Mouse (Mus musculus): ENCODE results near the gene Idi1.
"Not testable (repeated sequence)": the region's sequence is repeated elsewhere in the genome, so short reads cannot be mapped to it uniquely, and the experiment has no call there.

Idi1 gene

DNA sequence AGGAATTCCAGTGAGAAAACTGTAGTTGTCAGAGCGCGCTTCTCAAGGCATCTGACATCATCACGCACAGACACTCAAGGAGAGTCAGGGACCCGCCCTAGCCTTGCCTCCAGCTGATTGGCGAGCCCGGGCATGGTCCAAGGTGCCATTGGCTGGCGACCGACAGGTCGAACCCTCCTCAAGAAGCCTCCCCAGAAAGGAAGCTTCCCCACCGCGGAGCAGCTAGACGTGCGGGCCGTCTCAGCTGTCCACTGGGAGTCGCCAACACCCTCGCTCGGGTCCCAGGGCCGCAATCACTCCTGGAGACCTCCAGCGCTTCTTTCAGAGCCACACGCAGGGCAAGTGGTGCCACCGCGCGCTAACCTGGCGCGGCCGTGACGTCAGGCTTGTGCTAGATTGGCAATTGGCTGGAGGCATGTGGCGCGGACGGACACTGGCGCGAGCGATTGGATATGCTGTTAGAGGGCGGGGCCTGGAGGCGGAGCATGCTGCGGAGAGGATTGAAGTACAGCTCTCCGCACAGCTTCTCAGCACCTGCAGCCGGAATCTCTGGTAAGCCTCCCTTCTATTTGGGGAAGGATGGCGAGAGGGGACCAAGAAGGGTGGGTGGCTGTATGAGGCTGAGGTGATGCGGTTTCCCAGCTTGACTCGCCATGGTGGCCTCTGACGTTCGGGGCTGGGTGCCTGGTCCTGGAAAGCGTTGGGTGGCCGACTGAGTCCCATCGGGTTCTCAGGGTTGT is at the start of gene Idi1:
Gene Idi1, plus strand, starts transcription at position 57 of the 740 bp plus-strand sequence.
- DNase-seq (ENCODE audit: low spot score): peak; percentile 93

DNA sequence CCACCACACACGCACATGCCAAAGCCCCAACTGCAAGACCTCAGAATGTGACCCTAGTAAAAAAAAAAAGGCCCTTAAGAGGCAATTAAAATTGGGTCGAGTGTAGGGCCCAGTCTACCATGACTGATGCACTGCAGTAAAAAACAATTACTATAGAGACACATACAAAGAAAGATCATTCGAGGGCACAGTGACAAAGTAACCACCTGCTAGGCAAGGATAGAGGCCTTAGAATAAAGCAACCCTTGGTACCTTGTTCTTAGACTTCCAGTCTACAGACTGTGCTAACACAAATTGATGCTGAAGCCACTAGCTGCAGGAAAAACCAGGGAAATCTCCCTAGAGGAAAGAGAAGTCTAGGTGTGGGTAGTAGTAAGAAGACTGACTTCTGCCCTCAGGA is 46.9 kb upstream of the Idi1 start:
- no peak for DNase-seq (ENCODE audit: low spot score)

DNA sequence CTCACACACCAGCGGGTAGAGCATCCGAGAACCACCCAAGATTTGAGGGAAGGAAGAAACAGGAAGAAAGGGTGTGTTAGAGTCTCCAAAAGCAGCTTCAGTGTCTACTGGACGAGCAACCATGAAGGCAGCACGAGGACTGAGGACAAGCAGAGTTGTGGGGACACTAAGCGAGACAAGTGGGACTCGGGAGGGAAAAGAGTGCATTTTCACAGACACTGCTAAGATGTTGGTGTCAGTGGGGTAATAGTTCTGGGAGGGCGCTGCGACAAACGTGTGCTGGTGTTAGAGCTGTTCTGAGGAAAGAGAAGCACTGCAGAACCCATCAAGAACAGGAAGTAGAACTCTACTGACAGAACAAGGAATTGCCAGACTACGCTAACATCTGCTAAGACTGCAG is 46.2 kb upstream of the Idi1 start:
- DNase-seq (ENCODE audit: low spot score): no peak

DNA sequence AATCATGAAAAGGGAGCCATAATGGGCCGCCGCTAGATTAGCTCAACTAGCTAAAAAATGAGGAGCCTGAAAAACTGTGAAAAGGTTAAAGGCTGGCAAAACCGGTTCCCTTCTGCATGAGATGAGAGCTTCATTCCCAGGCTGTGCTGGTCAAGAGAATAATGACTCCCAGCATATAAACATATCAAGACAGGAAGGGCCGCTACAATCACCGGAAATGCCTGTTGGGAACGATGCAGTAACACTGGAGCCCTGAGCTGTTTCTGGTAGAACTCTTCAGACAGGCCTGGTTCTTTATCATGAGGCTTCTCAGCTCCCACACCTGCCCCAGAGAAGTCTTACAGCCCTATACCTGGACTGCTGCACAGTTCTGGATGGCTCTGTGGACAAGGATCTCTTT is 45.4 kb upstream of the Idi1 start:
- DNase-seq (ENCODE audit: low spot score): no peak

DNA sequence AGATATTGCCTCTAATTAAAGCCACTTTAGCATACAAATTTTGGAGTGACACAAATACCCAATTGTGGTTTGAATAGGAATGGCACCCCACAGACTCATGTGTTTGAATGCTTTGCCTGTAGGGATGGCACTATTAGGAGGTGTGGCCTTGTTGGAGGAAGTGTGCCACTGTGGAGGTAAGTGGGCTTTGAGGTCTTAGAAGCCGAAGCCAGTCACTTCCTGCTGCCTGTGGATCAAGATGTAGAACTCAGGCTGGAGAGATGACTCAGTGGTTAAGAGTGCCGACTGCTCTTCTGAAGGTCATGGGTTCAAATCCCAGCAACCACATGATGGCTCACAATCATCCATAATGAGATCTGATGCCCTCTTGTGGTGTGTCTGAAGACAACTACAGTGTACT is 44.4 kb upstream of the Idi1 start:
- DNase-seq (ENCODE audit: low spot score): no peak

DNA sequence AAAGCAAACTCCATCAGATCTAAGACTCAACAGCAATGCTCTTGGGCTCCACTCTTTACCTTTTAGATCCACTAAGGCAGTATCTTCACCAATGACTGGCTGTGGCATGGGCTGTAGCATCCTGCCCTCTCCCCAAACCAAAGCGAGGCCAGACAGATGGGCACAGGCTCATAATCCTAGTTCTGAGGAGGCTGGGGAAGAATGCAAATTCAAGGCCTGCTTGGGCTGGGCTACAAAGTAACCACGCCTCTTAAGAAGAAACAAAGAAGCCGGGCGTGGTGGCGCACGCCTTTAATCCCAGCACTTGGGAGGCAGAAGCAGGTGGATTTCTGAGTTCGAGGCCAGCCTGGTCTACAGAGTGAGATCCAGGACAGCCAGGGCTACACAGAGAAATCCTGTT is 43.5 kb upstream of the Idi1 start:
- not testable (repeated sequence) for DNase-seq (ENCODE audit: low spot score)

DNA sequence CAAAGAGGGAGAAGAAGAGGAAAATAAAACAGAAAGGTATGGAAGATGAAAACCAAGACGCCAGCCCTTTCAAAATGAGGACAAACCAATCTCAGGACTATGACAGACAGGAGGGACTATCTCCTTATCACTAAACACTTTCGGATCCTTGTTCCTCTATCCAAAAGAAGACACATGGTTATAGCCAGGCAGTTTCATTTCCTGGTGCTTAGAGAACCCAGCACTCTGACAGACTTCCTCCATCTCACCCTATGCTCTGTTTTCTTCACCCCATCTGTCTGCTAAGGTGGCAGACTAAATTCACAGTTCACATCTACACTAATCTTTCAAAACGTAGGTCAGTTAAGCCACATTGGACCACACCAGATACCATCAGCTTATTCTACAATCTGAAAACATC is 43.0 kb upstream of the Idi1 start:
- no peak for DNase-seq (ENCODE audit: low spot score)

DNA sequence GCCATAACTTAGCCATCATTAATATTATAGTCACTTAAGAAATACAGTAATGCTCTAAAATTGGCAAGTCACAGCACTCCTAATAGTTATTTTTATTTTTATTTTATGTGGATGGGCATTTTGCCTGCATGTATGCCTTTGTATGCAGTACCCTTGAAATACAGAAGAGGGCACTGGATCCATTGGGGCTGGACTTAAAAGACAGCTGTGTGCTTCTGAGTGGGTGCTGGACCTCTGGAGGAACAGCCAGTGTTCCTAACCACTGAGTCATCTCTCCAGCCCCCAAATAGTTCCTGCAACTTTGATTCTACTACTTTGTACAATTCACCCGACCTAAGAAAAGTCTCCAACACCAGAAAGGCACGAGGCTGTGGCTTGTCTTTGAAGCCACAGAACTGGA is 37.6 kb upstream of the Idi1 start:
- DNase-seq (ENCODE audit: low spot score): no peak

DNA sequence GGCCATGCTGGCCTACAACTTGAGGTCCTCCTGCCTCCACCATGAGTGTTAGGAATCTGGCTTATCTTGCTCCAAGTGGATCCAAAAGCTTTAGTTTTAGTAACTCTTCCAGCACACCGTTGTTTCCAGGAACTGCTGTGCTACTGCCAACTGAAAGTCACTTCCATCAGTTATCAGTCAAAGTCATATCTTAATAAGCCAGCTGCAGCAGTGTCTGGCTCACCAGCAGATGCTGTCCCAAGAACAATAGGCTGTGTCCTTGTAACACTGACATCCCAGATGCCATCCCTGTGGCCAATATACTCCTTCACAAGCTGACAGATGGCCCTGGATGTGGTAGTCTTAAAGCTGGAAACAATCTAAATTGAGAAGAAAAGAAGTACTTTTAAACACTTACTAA is 36.0 kb upstream of the Idi1 start:
- no peak for DNase-seq (ENCODE audit: low spot score)

DNA sequence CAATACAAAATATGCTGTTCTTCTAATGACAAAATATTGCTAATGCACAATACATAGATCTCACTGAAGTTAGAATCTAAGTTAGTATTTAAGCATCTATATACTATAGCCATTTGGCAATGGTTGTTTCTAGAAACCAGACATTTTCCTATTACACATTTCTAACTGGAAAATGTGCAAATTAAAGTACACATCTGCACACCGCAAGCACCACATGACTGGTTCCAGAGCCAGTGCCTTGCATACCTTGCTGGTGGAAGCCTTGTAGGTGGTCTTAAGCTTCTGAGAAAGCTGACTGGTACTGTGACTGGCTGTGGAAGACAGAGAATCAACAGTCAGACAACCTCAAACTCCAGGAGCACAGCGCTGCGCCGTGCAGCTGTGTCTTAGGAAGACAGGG is 31.9 kb upstream of the Idi1 start:
- DNase-seq (ENCODE audit: low spot score): no peak

DNA sequence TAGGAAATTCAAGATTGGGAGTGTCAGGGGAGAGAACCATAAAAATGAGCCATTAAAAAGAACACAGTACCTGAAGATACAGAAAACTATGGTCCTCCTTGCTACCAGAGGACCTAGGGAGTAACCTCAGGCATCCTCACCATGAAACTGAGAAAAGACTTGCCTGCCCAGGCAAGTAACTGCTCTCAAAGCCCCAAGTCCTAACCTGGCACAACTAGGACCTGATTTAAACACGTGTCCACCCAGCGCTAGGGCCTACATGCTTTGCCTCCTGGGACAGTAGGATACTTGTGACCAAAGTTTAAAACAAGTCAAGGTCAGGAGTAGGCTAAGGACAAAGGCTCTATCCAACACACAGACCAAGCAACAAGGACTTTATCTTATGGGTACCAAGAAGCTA is 30.5 kb upstream of the Idi1 start:
- DNase-seq (ENCODE audit: low spot score): no peak

DNA sequence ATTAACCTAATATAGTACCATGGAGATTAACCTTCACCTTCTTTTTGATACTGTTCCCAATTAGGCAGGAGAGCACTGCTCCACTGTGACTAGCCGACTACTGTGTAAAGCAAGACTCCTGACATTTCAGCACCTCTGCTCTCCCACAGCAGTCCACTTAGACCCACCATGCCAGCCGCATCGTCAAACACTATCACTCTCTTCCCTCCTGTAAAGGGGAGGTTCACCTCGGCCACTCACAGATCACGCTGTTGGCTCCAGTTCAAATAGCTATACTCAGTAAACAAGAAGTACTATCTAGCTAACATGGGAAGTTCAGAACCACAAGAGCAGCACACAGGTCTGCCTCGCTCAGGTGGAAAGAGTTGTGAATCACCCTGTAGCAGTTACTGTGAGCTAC is 26.8 kb upstream of the Idi1 start:
- no peak for DNase-seq (ENCODE audit: low spot score)

DNA sequence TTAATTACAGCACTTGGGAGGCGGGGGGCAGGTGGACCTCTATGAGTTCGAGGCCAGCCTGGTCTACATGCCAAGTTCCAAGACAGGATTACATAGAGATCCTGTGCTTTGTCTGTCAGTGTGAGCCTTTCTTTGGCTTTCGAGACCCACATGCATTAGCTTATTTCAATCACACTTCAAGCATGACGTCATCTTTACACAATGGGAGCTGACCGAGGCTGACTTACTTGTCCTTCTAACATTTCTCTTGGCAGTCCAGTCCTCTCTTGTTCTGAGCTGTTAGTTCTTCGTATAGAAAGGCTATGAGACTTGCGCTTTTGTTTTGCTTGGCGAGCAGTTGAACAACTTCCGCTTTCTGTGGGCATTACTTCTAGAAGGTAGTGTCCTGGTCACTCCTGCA is 24.4 kb upstream of the Idi1 start:
- no peak for DNase-seq (ENCODE audit: low spot score)

DNA sequence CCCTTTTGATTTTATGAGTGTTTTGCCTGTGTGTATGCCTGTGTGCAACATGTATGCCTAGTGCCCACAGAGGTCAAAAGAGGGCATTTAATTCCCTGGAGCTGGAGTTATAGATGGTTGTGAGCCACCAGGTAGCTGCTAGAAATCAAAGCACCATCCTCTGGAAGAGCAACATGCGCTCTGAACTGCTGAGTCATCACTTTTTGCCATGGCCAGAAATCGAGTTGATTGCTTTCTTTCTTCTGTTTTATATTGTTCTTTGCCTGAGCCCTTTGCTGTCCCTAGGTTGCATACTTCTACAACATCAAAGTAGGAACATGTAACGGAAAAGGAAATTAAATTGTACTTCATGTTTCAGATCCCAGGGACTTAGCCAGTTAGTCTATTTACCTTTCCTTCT is 20.3 kb upstream of the Idi1 start:
- no peak for DNase-seq (ENCODE audit: low spot score)

DNA sequence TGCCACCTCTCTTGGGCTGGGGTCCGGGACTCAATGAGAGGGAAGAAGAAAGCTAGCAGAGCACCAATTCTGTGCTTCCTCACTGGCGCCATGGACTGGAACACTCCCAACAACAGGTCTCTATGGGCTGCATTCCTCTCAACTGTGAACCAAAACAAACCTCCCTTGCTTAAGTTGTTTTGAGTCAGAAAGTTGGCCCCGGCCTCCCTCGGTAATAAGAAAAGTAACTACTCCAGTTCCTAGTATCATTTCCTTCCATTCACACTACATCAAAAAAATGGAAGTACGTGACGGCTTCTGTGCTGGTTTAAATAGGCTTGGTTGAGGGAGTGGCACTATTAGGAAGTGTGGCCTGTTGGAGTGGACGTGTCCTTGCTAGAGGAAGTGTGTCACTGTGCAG is 18.7 kb upstream of the Idi1 start:
- DNase-seq (ENCODE audit: low spot score): no peak

DNA sequence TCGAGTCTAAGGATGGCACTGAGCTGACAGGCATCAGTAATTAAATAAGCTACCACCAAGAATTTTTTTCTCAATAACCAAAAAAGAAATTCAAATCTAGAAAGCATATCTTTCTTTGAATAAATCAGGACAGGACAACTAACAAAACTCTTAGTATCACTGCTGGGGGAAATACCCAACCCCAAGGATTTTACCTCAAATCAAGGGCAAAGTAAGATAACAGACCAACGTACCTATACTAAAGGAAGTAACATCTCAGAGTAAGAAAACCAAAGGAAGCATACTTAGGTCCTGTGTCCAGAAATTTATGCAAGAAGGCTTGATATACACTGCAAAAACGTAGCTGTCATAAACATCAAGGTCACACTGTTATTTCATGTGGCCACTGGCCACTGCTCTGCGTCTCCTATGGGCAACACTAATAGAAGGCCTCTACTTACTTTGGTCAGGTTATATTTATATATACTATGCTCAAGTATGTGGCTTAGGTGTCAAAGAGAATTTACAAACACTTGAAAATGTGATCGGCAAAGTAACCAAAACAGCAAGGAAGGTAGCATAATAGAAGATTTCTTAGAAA is 15.6 kb upstream of the Idi1 start:
- DNase-seq (ENCODE audit: low spot score): no peak

DNA sequence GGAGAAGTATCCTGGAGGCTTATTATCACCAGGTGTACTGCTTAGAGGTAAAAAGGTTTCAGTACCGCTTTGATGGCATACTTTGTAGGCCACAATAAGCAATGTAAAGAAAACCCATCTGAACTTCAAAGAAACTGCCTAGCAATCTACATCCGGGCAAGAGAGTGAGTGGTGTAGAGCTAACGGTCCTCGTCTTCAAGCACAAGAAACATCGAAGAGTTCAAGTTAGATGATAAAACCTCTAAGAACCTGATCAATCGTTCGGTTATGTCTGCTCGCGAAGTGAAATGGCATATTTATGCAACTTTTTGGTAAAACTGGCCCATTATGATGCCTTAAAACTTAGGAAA is 15.2 kb upstream of the Idi1 start:
- DNase-seq (ENCODE audit: low spot score): no peak

DNA sequence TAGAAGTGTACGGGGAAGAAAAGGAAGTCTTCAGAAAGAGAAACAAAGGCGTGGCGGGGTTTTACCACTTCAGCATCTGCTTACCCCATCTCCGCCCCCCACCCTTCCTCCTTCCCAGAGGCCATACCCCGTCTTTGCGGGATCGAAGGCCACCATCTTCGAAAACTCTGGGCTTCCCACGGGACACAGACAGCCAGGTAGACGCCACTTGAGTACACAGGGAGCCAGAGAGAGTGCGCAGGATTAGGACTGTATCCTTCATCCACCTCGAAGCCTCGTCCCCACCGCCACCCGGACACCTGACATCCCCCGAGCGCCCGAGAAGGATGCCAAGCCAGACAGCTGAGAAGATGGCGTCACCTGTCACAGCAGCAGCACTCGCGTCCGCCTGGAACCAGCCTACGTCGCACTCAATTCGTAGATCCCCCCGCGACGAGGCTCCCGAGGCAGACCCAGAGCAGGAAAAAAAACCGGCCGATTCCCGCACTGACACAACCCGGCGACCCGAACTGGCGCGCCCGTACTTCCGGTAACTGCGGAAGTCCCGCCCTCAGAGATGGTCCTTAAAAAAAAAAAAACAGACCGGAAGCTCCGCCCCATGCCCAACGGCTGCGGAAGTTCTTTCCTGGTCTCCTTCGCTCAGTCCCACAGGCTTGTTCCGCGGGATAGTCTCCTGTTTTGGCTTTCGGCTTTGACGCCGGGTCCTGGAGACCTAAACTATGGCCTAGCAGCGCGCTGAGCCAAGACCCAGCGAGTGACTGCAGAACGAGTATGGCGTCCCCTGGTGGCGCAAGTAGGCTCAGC is 14.6 kb upstream of the Idi1 start:
- peak; percentile 83 for DNase-seq (ENCODE audit: low spot score)

DNA sequence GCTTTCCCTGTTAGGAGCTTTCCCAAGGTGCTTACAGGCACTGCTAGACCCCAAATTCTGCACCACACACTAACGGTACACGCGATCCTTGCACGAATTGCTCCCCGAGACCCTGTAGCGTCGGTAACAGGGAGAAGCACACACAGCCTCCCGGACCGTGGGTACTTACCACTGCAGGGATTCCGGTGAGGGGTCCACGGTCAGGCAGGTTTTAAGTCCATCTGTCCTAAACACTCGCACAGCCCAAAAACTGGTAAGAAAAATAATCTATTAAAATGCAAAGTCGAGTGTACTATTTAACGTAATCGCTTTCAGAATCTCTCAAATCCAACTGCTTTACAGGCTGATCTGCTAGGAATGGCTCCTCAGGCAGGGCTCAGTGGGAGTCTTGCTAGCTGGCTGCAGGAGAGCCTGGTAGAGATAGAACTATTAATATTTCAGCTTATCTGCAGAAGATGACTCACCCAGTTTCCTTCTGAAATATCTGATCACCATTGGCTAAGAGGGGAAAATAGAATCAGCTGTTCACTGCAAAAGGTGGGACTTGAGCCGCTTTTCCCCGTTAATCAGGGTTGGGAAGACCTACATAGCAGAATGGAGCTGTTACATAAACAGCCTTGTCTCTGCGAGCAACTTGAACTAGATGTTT is 13.9 kb upstream of the Idi1 start, which contains the start of gene Wdr37:
Gene Wdr37, minus strand, starts transcription at position 596 of the 649 bp plus-strand sequence.
- DNase-seq (ENCODE audit: low spot score): peak; percentile 29

DNA sequence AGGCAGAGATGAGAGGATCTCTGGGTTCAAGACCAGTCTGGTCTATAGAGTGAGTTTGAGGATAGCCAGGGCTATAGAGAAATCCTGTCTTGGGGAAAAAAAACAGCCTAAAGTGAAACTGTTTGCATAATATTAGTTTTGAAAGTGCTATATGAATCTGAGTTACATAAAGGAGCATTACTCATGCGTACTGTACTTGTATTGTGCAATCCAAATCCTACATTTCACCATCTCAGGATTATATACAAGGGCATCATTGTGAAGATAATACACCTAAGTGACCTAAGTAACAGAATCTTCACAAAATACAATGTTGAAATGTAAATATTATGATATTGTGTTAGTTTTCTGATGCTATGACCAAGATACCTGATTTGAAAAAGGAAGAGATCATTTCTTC is 11.5 kb upstream of the Idi1 start:
- DNase-seq (ENCODE audit: low spot score): no peak

DNA sequence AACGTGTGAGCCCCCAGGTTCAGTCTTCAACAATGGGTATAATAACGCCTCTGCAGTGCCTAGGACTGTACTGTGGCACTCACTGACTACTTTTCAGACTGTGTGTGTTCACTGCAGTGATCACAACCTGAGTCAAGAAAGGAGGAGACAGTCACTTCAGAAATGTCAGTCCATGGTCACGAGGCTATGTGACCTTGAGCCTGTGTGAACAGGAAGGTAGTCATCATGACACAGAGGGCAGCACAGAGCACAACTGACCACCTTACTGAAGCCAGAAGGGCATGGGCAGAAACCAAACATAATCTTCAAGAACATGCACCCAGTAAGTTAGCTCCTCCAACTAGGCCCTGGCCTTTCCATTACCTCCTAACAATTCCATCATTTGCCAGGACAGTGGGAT is 3.7 kb upstream of the Idi1 start:
- DNase-seq (ENCODE audit: low spot score): no peak

DNA sequence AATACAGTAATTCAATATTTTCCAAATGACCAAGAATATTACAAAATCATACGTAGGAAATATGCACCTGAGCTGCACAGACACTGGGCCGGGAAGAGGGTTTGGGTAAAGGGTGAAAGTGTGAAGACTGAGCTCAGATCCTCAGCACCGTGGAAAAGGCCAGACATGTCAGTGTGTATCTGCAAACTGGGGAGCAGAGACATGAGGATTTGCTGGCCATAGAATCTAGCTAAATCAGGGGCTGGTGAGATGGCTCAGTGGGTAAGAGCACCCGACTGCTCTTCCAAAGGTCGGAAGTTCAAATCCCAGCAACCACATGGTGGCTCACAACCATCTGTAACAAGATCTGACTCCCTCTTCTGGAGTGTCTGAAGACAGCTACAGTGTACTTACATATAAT is 1.4 kb upstream of the Idi1 start:
- DNase-seq (ENCODE audit: low spot score): not testable (repeated sequence)

DNA sequence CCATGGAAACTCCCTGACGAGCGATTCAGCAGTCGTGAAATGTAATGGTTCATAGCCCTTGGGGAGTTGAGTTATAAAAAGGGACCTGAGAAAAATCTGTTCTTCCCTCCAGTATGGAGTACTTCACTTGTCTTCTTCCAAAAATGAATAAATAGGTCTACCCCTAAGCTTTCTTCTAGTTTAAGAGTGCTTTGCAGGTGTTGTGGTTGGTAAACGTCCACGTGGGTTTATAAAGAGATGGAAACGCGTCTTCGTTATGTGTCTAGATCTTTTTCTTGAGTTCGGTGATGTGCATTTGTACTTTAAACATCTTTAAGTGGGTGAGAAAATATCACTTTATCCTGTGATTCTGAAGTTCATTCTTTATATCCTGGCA is 872 bp downstream of the Idi1 start:
- DNase-seq (ENCODE audit: low spot score): no peak
